Mouse (Mus musculus): ENCODE measurements around the gene Fsd1. TPM values are rescaled to one million over a fixed set of nuclear protein-coding genes. Genes with fewer than 3 reads are reported as not detected.

Fsd1 gene
- polyA plus RNA-seq, 1 experiment = 0.36 TPM

DNA sequence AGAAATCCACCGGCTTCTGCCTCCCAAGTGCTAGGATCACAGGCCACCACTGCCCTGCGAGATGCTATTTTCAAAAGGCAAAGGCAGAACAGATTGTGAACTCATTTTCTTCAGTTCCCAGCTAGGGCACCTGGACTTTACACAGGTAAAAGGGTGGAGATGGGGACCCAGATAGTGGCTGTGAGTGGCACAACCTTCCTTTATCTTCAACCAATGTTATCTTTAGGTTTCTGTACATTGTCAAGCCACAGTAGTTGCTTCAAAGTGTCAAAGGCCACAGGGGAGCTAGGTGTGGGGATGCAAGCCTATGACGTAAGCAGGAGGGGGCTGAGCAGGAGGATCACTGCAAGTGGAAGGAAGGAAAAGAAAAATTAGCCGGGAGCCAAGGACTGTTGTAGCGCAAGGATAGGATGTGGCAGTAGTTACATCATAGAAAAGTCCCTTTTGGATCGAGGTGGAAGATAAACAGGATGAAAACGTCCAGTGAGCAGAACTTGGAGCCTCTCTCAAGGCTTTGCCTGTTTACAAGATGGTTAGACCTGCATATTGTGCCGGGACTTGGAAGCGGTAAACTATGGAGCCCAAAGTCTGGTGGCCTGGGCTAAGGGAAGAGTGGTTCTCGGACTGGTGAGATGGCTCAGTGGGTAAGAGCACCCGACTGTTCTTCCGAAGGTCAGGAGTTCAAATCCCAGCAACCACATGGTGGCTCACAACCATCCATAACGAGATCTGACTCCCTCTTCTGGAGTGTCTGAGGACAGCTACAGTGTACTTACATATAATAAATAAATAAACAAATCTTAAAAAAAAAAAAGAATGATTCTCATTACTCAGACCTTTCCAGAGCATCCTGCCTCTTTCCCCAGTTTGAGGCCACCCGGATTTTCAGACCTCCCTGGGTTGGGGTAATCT, 21.4 kb downstream of the Fsd1 start:
- peak overlapping the region; percentile 55 for H3K4me3 ChIP-seq
- TF ChIP-seq POLR2A (IDR thresholded peaks at IDR 0.05; ENCODE audit: insufficient read length, low read depth) (no peak), TCF12 (IDR thresholded peaks at IDR 0.05; ENCODE audit: insufficient read depth, poor library complexity, severe bottlenecking) (no peak), TCF3 (IDR thresholded peaks at IDR 0.05; ENCODE audit: insufficient read length, low read depth) (no peak), E2F4 (IDR thresholded peaks at IDR 0.05; ENCODE audit: insufficient read depth) (no peak), REST (IDR thresholded peaks at IDR 0.05; ENCODE audit: insufficient read depth, insufficient read length) (no peak), MYOD1 (IDR thresholded peaks at IDR 0.05; ENCODE audit: control insufficient read depth in 1 of 3, insufficient read length in 2 of 3, low read depth in 2 of 3) (no peak), MAX (IDR thresholded peaks at IDR 0.05; ENCODE audit: low read depth) (no peak), MYOG (IDR thresholded peaks at IDR 0.05; ENCODE audit: control insufficient read depth in 1 of 3, insufficient read depth in 1 of 3, insufficient read length in 2 of 3, low read depth in 2 of 3) (no peak), USF1 (IDR thresholded peaks at IDR 0.05; ENCODE audit: low read depth) (no peak), CEBPB (IDR thresholded peaks at IDR 0.05; ENCODE audit: insufficient read depth, poor library complexity, severe bottlenecking) (no peak), SRF (IDR thresholded peaks at IDR 0.05; ENCODE audit: control insufficient read depth, insufficient read length, low read depth) (no peak), POLR2AphosphoS2 (IDR thresholded peaks at IDR 0.05; ENCODE audit: insufficient read length, low read depth) (no peak)

DNA sequence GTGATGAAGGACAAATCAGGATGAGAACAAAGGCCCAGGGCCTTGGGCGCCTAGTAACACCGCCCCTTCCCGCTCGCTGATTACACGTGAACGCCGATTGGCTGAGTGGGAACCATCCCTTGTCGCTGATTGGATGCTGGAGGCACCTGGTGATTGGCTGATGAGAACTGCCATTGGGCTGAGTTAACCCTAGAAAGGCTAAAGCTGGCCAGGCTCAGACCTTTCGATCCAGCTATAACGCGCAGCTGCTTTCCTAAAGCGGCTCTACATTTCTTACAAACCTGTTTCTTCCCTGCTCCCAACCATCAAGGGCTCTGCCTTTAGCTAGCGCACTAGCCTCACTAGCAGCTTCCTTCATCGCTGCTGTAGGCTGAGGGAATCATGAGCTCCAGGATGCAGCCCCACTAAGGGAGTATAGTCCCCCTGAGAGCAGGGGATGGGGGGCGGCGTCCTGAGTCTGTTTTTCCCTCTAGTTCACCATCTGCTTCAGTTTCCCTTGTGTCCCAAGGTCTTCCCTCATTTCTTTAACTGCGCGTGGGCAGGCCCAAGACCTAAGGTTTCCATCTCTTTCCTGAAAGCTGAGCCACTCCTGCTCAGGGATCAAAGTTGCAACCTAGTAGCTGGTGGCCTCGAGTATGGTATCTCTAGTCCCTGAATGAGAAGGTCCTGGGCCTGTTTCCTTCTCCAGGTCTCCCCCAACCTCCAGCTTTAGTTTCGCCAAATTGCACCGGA, 22.2 kb downstream of the Fsd1 start:
- Histone ChIP-seq H3K79me2 (ENCODE audit: control insufficient read depth, insufficient read depth) (peaks cover 7% of the 10 kb centered on the region), H3K36me3 (ENCODE audit: control insufficient read depth, insufficient read depth) (peaks cover 15% of the 10 kb centered on the region), H3K4me2 (ENCODE audit: low read depth) (peak overlapping the region; percentile 100), H3K4me3 (peak overlapping the region; percentile 55), H3K27me3 (ENCODE audit: control insufficient read depth, insufficient read depth, insufficient read length) (peaks cover 8% of the 10 kb centered on the region), H3ac (ENCODE audit: control insufficient read depth, insufficient read length) (peak overlapping the region; percentile 39)
- peak; percentile 54 for TF ChIP-seq POLR2AphosphoS2 (IDR thresholded peaks at IDR 0.05; ENCODE audit: insufficient read length, low read depth)
- TF ChIP-seq USF1 (IDR thresholded peaks at IDR 0.05; ENCODE audit: low read depth) = peak; percentile 4
- no peak for TF ChIP-seq MYOG (IDR thresholded peaks at IDR 0.05; ENCODE audit: control insufficient read depth in 1 of 3, insufficient read depth in 1 of 3, insufficient read length in 2 of 3, low read depth in 2 of 3)
- peak; percentile 67 for TF ChIP-seq E2F4 (IDR thresholded peaks at IDR 0.05; ENCODE audit: insufficient read depth)
- TF ChIP-seq SRF (IDR thresholded peaks at IDR 0.05; ENCODE audit: control insufficient read depth, insufficient read length, low read depth) = peak; percentile 8
- TF ChIP-seq TCF3 (IDR thresholded peaks at IDR 0.05; ENCODE audit: insufficient read length, low read depth) = no peak
- peak; percentile 64 for TF ChIP-seq POLR2A (IDR thresholded peaks at IDR 0.05; ENCODE audit: insufficient read length, low read depth)
- TF ChIP-seq REST (IDR thresholded peaks at IDR 0.05; ENCODE audit: insufficient read depth, insufficient read length) = no peak
- no peak for TF ChIP-seq TCF12 (IDR thresholded peaks at IDR 0.05; ENCODE audit: insufficient read depth, poor library complexity, severe bottlenecking)
- TF ChIP-seq CEBPB (IDR thresholded peaks at IDR 0.05; ENCODE audit: insufficient read depth, poor library complexity, severe bottlenecking) = no peak

More for the DNA sequence above, 21.4 kb downstream of the Fsd1 start:
- H3K27me3 ChIP-seq (ENCODE audit: control insufficient read depth, insufficient read depth, insufficient read length) = peaks cover 17% of the 10 kb centered on the region
- peak overlapping the region; percentile 100 for H3K4me2 ChIP-seq (ENCODE audit: low read depth)
- no peak overlapping the region for H3ac ChIP-seq (ENCODE audit: control insufficient read depth, insufficient read length)
- peaks cover 7% of the 10 kb centered on the region for H3K79me2 ChIP-seq (ENCODE audit: control insufficient read depth, insufficient read depth)
- H3K36me3 ChIP-seq (ENCODE audit: control insufficient read depth, insufficient read depth) = peaks cover 11% of the 10 kb centered on the region

DNA sequence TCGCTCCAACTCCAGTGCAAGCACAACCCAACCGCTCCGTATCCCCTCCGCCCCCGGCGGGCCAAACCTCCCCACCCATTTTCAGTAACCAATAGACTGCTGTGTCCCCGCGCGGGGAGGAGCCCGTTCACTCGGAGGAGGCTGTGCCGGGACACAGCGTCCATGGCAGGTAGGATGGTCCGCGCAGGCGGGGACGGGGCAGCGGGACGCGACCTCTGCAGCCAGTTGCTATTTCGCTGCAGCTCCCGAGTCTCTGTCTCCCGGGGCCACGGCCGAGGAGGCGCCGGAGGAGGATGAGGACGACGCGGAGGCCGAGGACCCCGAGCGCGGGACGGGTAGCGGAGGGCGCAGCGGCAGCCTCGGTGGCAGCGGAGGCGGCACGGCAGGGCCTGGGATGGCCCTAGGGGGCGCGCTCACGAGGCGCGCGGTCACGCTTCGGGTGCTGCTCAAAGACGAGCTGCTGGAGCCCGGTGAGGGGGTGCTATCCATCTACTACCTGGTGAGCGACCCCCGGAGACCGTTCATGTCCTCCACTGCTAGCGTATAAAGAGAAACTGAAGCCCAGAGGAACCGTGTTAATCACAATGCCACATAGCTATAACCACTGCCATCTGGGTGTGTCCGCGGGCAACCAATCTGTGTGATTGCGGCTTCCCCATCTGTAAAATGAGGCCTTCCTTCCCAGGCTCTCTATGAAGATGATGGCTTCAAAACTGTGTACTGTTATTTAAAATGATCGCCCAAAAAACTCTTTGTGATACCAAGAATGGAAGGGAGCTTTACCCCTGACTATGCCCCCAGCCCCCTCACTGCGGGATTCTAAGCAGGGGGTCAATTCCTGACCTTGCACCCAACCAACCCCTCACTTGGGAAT, 23.0 kb downstream of the Fsd1 start:
- peak overlapping the region; percentile 100 for H3K4me2 ChIP-seq (ENCODE audit: low read depth)
- TF ChIP-seq USF1 (IDR thresholded peaks at IDR 0.05; ENCODE audit: low read depth) (no peak), MYOD1 (IDR thresholded peaks at IDR 0.05; ENCODE audit: control insufficient read depth in 1 of 3, insufficient read length in 2 of 3, low read depth in 2 of 3) (peak in 2 of 3 experiments; percentile 4 to 12), MAX (IDR thresholded peaks at IDR 0.05; ENCODE audit: low read depth) (no peak), MYOG (IDR thresholded peaks at IDR 0.05; ENCODE audit: control insufficient read depth in 1 of 3, insufficient read depth in 1 of 3, insufficient read length in 2 of 3, low read depth in 2 of 3) (peak in 2 of 3 experiments; percentile 28 to 45), POLR2AphosphoS2 (IDR thresholded peaks at IDR 0.05; ENCODE audit: insufficient read length, low read depth) (peak; percentile 95), E2F4 (IDR thresholded peaks at IDR 0.05; ENCODE audit: insufficient read depth) (no peak), REST (IDR thresholded peaks at IDR 0.05; ENCODE audit: insufficient read depth, insufficient read length) (no peak), TCF12 (IDR thresholded peaks at IDR 0.05; ENCODE audit: insufficient read depth, poor library complexity, severe bottlenecking) (no peak), SRF (IDR thresholded peaks at IDR 0.05; ENCODE audit: control insufficient read depth, insufficient read length, low read depth) (no peak), CEBPB (IDR thresholded peaks at IDR 0.05; ENCODE audit: insufficient read depth, poor library complexity, severe bottlenecking) (no peak), TCF3 (IDR thresholded peaks at IDR 0.05; ENCODE audit: insufficient read length, low read depth) (no peak), POLR2A (IDR thresholded peaks at IDR 0.05; ENCODE audit: insufficient read length, low read depth) (peak; percentile 97)
- H3ac ChIP-seq (ENCODE audit: control insufficient read depth, insufficient read length) = peak overlapping the region; percentile 39
- peak overlapping the region; percentile 55 for H3K4me3 ChIP-seq
- peaks cover 7% of the 10 kb centered on the region for H3K79me2 ChIP-seq (ENCODE audit: control insufficient read depth, insufficient read depth)
- H3K36me3 ChIP-seq (ENCODE audit: control insufficient read depth, insufficient read depth) = peaks cover 15% of the 10 kb centered on the region
- peaks cover 7% of the 10 kb centered on the region for H3K27me3 ChIP-seq (ENCODE audit: control insufficient read depth, insufficient read depth, insufficient read length)

Data from myocyte (in vitro differentiated cells).